Comparison of ENCODE assay signal across 22 mouse cellular contexts in the genomic region with DNA sequence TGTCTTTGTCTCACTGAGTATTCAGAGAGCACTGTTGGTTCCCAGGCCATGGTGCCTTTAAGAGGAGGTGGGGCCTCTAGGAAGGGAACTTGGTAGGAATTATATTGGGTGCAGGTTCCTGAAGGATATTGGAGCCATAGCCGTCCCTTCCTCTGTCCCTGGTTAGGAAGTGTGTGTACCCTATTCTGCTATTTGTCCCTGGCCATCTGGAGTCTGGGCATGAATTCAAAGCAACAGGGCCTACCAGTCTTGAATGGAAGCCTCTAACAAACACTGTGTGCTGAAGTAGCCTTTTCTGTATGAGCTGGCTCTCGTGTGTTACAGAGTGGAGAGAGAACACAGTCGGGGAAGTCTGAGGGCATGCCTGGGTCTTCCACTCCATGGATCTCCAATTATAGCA. TPM values are rescaled to one million over a fixed set of nuclear protein-coding genes. Genes with fewer than 3 reads are reported as not detected.
A peak's percentile ranks its signal among the peaks of the same experiment; 100 is the strongest.
DNase-seq lines count a peak whose midpoint lies in the region; ATAC-seq lines count a peak whose summit lies in the region.
"Had no signal": no experiment of that assay in that cellular context is flagged by ENCODE, and none has a peak within 500 bp of the region (broad histone marks: within the 10 kb centered on the region; RNA-seq: fewer than 3 reads in every experiment).

No protein-coding gene starts in this region.

- intact Hi-C loops in left cerebral cortex, postnatal 14 days (cut with DNase I) = no loop called here
- intact Hi-C loops in left cerebral cortex, postnatal 4 days (cut with DNase I) = no loop called here

- no peak for DNase-seq in cerebellum, postnatal 4 days (ENCODE audit: low spot score in 2 of 2)
- DNase-seq in left cerebral cortex, postnatal 14 days (ENCODE audit: low spot score in 2 of 2) = peak; percentile 20 to 37
- DNase-seq in left cerebral cortex, postnatal 4 days = no peak
- DNase-seq in cerebellum, postnatal 14 days = peak; percentile 71 to 86
- peak; percentile 45 to 49 for DNase-seq in layer of hippocampus, postnatal 36 days
- no peak for DNase-seq in urinary bladder, postnatal 14 days (ENCODE audit: low spot score)
- DNase-seq: adrenal gland, adult 2 months; embryo, embryonic 11 days; gastrocnemius, adult 2 months; kidney, adult 8-10 months; kidney, postnatal 36 days; lung, postnatal 14 days; right cerebral cortex, postnatal 25 days; thymus, postnatal 14 days had no signal

- ATAC-seq in cerebellum, adult (ENCODE audit: insufficient number of reproducible peaks, low FRiP score, low TSS enrichment) = peak; percentile 88
- ATAC-seq in erythroblast, adult 5-6 weeks (replicated peaks; ENCODE audit: low FRiP score, poor library complexity, severe bottlenecking) = no peak
- ATAC-seq: CD4-positive, CD25-positive, alpha-beta regulatory T cell, adult 4 months; forebrain, embryonic 13.5 days had no signal

RNA-seq across cellular contexts. Expression of a gene that starts 42.4 kb away (rescaled TPM):
- total RNA-seq in left cerebral cortex, postnatal 14 days (2021) = 10 to 100 TPM; 16.9 to 20.9 TPM
- total RNA-seq in left cerebral cortex, postnatal 4 days (2021) = 10 to 100 TPM; 13.1 to 17.0 TPM
- total RNA-seq in layer of hippocampus, postnatal 36 days (2021) = 10 to 100 TPM; 27.5 to 34.3 TPM
- 16.5 and 24.5 TPM in 2 replicates for total RNA-seq in erythroblast, adult 5-6 weeks (2015; ENCODE audit: low replicate concordance)
- total RNA-seq in erythroblast, adult 5-6 weeks (2017; ENCODE audit: low replicate concordance) = 5.4 and 7.2 TPM in 2 replicates

RNA-seq across cellular contexts. Expression of a gene that starts 42.6 kb away (rescaled TPM):
- 10 to 100 TPM; 83.3 to 91.9 TPM for total RNA-seq in left cerebral cortex, postnatal 14 days (2021)
- total RNA-seq in left cerebral cortex, postnatal 4 days (2021) = 10 to 100 TPM; 87.9 to 93.3 TPM
- total RNA-seq in layer of hippocampus, postnatal 36 days (2021) = 10 to 100 TPM; 86.7 to 91.0 TPM
- total RNA-seq in erythroblast, adult 5-6 weeks (2015; ENCODE audit: low replicate concordance) = 2.9 and 14.0 TPM in 2 replicates
- total RNA-seq in erythroblast, adult 5-6 weeks (2017; ENCODE audit: low replicate concordance) = 7.8 and 18.0 TPM in 2 replicates

RNA-seq across cellular contexts. Expression of a gene that starts 49.9 kb away (rescaled TPM):
- total RNA-seq in left cerebral cortex, postnatal 14 days (2021) = not detected
- total RNA-seq in left cerebral cortex, postnatal 4 days (2021) = not detected
- not detected for total RNA-seq in layer of hippocampus, postnatal 36 days (2021)
- total RNA-seq in erythroblast, adult 5-6 weeks (2015; ENCODE audit: low replicate concordance) = not detected in 2 replicates
- not detected in 2 replicates for total RNA-seq in erythroblast, adult 5-6 weeks (2017; ENCODE audit: low replicate concordance)
- total RNA-seq: adrenal gland, adult 2 months; gastrocnemius, adult 2 months; granulocyte monocyte progenitor cell, adult 5-6 weeks; hematopoietic stem cell, adult 5-6 weeks; left cerebral cortex, postnatal 10 days; monocyte, adult 5-6 weeks had no signal

Comparison
In these comparisons a context has a peak if more than half of its experiments do, and no peak if none do; other contexts are left out.
1. DNase-seq: peak in left cerebral cortex, postnatal 14 days (2 of 2), cerebellum, postnatal 14 days (2 of 2) and layer of hippocampus, postnatal 36 days (2 of 2); none in cerebellum, postnatal 4 days (0 of 2), left cerebral cortex, postnatal 4 days (single experiment) and urinary bladder, postnatal 14 days (single experiment).
2. RNA of a gene that starts 42.6 kb away (total RNA-seq): 87.9 to 93.3 TPM in left cerebral cortex, postnatal 4 days, 83.3 to 91.9 TPM in left cerebral cortex, postnatal 14 days and 86.7 to 91.0 TPM in layer of hippocampus, postnatal 36 days; 2.9 to 18.0 TPM in erythroblast, adult 5-6 weeks; every median in the first group is over 4 times any median in the second.